Mouse (Mus musculus) right cerebral cortex, postnatal 25 days (tissue): Measurements from ENCODE around the gene Fbxw10.
A peak's percentile ranks its signal among the peaks of the same experiment; 100 is the strongest.

Source experiments
- DNase-seq: peaks from one replicate; pipeline ENCODE4 v3.0.0; 2022

Fbxw10 gene

GRCm38 (mm10) chr11:62846961-62847654, at the start of gene Fbxw10:
Fbxw10 (plus strand) TSS chr11:62847069.
- DNase-seq = peak; percentile 21

GRCm38 (mm10) chr11:62804119-62804518, 42.8 kb upstream of the Fbxw10 start:
- DNase-seq = no peak

- DNase-seq = no peak
Measured at GRCm38 (mm10) chr11:62807965-62808364, 38.9 kb upstream of the Fbxw10 start.

GRCm38 (mm10) chr11:62809201-62809600, 37.7 kb upstream of the Fbxw10 start:
- no peak for DNase-seq

GRCm38 (mm10) chr11:62812268-62812667, 34.6 kb upstream of the Fbxw10 start:
- no peak for DNase-seq

GRCm38 (mm10) chr11:62813497-62813896, 33.4 kb upstream of the Fbxw10 start:
- no peak for DNase-seq

GRCm38 (mm10) chr11:62813970-62814624, 32.8 kb upstream of the Fbxw10 start:
- DNase-seq = no peak

- DNase-seq = no peak
Measured at GRCm38 (mm10) chr11:62814625-62815024, 32.2 kb upstream of the Fbxw10 start.

GRCm38 (mm10) chr11:62815438-62815837, 31.4 kb upstream of the Fbxw10 start:
- no peak for DNase-seq

GRCm38 (mm10) chr11:62816591-62816990, 30.3 kb upstream of the Fbxw10 start:
- DNase-seq = no peak

- no peak for DNase-seq
Measured at GRCm38 (mm10) chr11:62819059-62819686, 27.7 kb upstream of the Fbxw10 start.

- DNase-seq = peak; percentile 20
Measured at GRCm38 (mm10) chr11:62820059-62820541, 26.8 kb upstream of the Fbxw10 start, which contains the start of gene Trim16. Trim16 (plus strand) TSS chr11:62820231.

- DNase-seq = no peak
Measured at GRCm38 (mm10) chr11:62820661-62821437, 26.0 kb upstream of the Fbxw10 start.

GRCm38 (mm10) chr11:62821893-62822292, 25.0 kb upstream of the Fbxw10 start:
- no peak for DNase-seq

GRCm38 (mm10) chr11:62824211-62824610, 22.7 kb upstream of the Fbxw10 start:
- DNase-seq = no peak

GRCm38 (mm10) chr11:62825222-62826105, 21.4 kb upstream of the Fbxw10 start:
- no peak for DNase-seq

GRCm38 (mm10) chr11:62826106-62826733, 20.6 kb upstream of the Fbxw10 start:
- DNase-seq = no peak

- DNase-seq = no peak
Measured at GRCm38 (mm10) chr11:62827135-62827534, 19.7 kb upstream of the Fbxw10 start.

GRCm38 (mm10) chr11:62827911-62828310, 19.0 kb upstream of the Fbxw10 start:
- no peak for DNase-seq

GRCm38 (mm10) chr11:62830387-62830786, 16.5 kb upstream of the Fbxw10 start:
- DNase-seq = no peak

GRCm38 (mm10) chr11:62831906-62832305, 15.0 kb upstream of the Fbxw10 start:
- no peak for DNase-seq
